Mouse (Mus musculus): ENCODE results near the gene Aspn. TPM values are rescaled to one million over a fixed set of nuclear protein-coding genes. Genes with fewer than 3 reads are reported as not detected.

Gene Aspn
- polyA plus RNA-seq, 1 experiment from 2014 or later: 0.18 TPM

DNA sequence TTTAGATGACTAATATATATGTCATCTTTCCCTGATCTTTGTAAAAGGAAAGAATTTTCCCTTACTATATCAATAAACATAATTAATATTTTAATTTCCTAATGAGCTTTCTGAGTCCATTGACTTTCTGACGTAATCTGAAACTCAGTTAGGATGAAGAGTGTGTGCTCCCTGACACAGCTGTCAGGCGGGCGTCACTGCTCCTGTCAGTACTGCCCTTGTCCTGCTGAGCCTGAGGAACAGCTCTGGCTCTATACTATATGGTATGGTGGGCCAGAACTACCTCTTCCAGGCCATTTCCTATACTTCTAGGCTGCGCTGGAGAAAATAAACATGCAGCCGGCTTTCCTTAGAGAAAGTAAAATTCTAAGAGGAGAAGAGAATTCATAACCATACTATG lies 10.3 kb downstream of the Aspn start:
- H3K9ac ChIP-seq: no peak overlapping the region
- no peak for ATAC-seq
- no peaks in the 10 kb centered on the region for H3K36me3 ChIP-seq (ENCODE audit: poor library complexity, severe bottlenecking)
- no peaks in the 10 kb centered on the region for H3K9me3 ChIP-seq (replicated peaks)
- no peak overlapping the region for H3K27ac ChIP-seq
- no peak overlapping the region for H3K4me2 ChIP-seq
- no peaks in the 10 kb centered on the region for H3K27me3 ChIP-seq
- WGBS: 83% methylated on average over 5 of the region's 5 CpGs
- H3K4me3 ChIP-seq: no peak overlapping the region
- no peaks in the 10 kb centered on the region for H3K4me1 ChIP-seq

DNA sequence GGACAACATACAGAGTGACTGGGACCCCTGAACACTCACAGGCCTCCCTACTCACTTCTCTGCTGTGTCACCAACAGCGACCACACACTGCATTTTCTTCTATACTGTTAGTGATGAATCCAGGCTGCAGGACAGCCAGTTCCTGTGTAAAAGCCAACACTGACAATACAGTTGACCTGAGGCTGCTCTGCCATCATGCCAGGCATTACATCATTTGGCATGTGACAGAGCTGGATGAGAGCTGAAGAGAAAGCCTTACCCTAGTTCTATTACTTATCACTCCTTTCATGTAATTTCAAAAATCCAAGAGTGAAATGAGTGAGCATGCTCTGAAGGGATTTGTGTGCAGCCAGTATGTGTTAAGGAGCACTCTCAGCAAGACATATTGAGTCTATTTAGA lies 12.0 kb downstream of the Aspn start:
- ATAC-seq: no peak
- 84% methylated on average over 1 of the region's 1 CpGs for WGBS
- Histone ChIP-seq H3K9ac (no peak overlapping the region), H3K9me3 (replicated peaks) (no peaks in the 10 kb centered on the region), H3K36me3 (ENCODE audit: poor library complexity, severe bottlenecking) (no peaks in the 10 kb centered on the region), H3K4me2 (no peak overlapping the region), H3K27ac (no peak overlapping the region), H3K4me1 (no peaks in the 10 kb centered on the region), H3K4me3 (no peak overlapping the region), H3K27me3 (no peaks in the 10 kb centered on the region)

DNA sequence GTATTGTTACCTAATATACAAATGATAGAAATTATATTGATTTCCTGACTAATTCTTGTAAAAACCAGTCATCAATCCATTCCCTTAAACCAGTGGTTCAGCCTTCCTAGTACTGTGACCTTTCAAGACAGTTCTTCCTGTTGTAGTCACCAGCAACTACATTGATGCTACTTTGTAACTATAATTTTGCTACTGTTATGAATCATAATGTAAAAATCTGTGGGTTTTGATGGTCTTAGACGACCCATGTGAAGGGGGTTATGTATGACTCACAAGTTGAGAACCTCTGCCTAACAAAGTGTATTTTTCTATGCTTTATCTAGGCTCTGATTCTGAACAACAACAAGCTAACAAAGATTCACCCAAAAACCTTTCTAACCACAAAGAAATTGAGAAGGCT lies 12.7 kb downstream of the Aspn start:
- 73% methylated on average over 1 of the region's 1 CpGs for WGBS

DNA sequence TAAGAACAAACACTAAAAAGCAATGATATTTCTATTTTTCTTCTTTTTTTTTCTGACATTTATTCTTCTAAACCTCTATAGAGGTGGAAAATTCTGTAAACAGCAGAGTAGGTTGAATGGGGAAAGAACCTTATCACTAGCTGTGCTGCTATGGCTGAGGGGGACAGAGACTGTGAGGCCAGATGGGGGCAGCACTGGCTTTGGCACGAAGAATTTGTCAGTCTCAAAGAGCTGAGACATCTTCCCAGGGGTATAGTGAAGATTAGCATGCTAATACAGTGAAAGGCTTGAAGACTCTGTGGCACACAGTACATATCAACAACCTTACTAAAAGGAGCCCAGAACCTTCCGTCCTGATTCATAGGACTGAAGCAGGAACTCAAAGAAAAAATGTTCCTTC lies 14.9 kb downstream of the Aspn start:
- H3K36me3 ChIP-seq (ENCODE audit: poor library complexity, severe bottlenecking): no peaks in the 10 kb centered on the region
- no peak overlapping the region for H3K4me3 ChIP-seq
- H3K27me3 ChIP-seq: no peaks in the 10 kb centered on the region
- H3K9me3 ChIP-seq (replicated peaks): no peaks in the 10 kb centered on the region
- no peaks in the 10 kb centered on the region for H3K4me1 ChIP-seq
- 35% methylated on average over 2 of the region's 2 CpGs for WGBS
- no peak overlapping the region for H3K27ac ChIP-seq
- no peak overlapping the region for H3K9ac ChIP-seq
- no peak overlapping the region for H3K4me2 ChIP-seq
- ATAC-seq: no peak

More for the DNA sequence above, 12.7 kb downstream of the Aspn start:
- ATAC-seq: no peak
- Histone ChIP-seq H3K9ac (no peak overlapping the region), H3K9me3 (replicated peaks) (no peaks in the 10 kb centered on the region), H3K4me1 (no peaks in the 10 kb centered on the region), H3K4me2 (no peak overlapping the region), H3K27me3 (no peaks in the 10 kb centered on the region), H3K4me3 (no peak overlapping the region), H3K36me3 (ENCODE audit: poor library complexity, severe bottlenecking) (no peaks in the 10 kb centered on the region), H3K27ac (no peak overlapping the region)

DNA sequence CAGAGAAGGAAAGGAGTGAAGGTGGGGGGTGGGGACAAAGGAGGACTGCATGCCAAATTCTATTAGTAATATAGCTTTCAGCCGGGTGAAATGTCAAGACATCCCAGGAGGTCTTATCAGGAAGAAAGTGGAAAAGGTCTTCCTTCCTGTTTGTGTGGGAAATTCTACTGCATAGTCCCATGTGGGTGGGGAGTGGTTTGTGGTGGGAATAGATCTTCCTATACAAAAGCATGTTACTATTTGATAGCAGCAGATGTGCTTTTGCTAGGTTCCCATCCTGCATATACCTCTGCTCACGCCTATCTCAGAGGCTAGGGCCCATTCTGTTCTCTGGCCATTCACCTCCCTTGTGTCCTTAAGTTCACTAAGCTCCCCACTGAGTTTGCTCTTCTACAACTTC lies 16.6 kb downstream of the Aspn start:
- no peaks in the 10 kb centered on the region for H3K9me3 ChIP-seq (replicated peaks)
- no peaks in the 10 kb centered on the region for H3K27me3 ChIP-seq
- WGBS: 64% methylated on average over 2 of the region's 2 CpGs
- no peak overlapping the region for H3K9ac ChIP-seq
- H3K27ac ChIP-seq: no peak overlapping the region
- H3K4me2 ChIP-seq: no peak overlapping the region
- no peaks in the 10 kb centered on the region for H3K4me1 ChIP-seq
- no peak for ATAC-seq
- H3K36me3 ChIP-seq (ENCODE audit: poor library complexity, severe bottlenecking): no peaks in the 10 kb centered on the region
- no peak overlapping the region for H3K4me3 ChIP-seq

DNA sequence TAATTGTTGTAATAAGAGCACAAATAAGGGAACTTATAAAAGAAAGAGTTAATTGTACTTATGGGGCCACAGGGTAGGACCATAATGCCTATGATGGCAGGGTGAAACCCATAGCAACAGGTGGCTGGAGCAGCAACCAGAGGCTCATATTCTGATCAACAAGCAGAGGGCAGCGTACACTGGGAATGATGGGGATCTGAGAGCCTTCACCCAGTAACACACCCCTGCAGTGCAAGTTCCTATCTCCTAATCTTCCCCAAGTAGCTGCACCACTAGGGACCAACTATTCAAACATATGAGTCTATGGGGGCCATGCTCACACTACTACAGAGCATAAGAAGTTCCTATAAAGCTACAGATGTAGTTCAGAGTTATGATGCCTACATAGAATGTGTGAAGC lies 20.1 kb downstream of the Aspn start:
- H3K9ac ChIP-seq: no peak overlapping the region
- no peak for ATAC-seq
- H3K27me3 ChIP-seq: no peaks in the 10 kb centered on the region
- H3K4me3 ChIP-seq: no peak overlapping the region
- H3K36me3 ChIP-seq (ENCODE audit: poor library complexity, severe bottlenecking): no peaks in the 10 kb centered on the region
- H3K4me1 ChIP-seq: no peaks in the 10 kb centered on the region
- 80% methylated on average over 1 of the region's 1 CpGs for WGBS
- H3K27ac ChIP-seq: no peak overlapping the region
- H3K9me3 ChIP-seq (replicated peaks): no peaks in the 10 kb centered on the region
- no peak overlapping the region for H3K4me2 ChIP-seq

DNA sequence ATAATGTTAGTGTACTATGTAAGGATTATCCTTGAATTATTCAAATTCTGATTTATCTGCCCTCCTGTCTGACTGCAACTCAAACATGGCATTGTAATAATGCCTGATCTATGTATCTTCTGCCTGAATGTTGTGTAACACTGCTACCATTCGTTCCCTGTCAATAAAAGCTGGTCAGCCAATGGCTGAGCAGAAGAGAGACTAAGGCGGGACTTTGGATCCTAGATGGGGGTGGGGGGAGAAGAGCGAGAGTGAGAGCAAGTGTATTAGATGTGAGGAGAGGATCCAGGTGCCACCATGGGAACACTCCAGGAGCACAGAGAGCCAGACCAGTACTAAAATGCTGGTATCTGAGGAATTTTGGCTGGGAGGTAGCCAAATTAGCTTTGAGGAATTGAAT lies 26.1 kb downstream of the Aspn start:
- H3K27ac ChIP-seq: no peak overlapping the region
- no peaks in the 10 kb centered on the region for H3K36me3 ChIP-seq (ENCODE audit: poor library complexity, severe bottlenecking)
- H3K4me1 ChIP-seq: no peaks in the 10 kb centered on the region
- no peak for ATAC-seq
- H3K9ac ChIP-seq: no peak overlapping the region
- H3K4me2 ChIP-seq: no peak overlapping the region
- H3K4me3 ChIP-seq: no peak overlapping the region
- H3K27me3 ChIP-seq: no peaks in the 10 kb centered on the region
- WGBS: 72% methylated on average over 3 of the region's 3 CpGs
- H3K9me3 ChIP-seq (replicated peaks): no peaks in the 10 kb centered on the region

DNA sequence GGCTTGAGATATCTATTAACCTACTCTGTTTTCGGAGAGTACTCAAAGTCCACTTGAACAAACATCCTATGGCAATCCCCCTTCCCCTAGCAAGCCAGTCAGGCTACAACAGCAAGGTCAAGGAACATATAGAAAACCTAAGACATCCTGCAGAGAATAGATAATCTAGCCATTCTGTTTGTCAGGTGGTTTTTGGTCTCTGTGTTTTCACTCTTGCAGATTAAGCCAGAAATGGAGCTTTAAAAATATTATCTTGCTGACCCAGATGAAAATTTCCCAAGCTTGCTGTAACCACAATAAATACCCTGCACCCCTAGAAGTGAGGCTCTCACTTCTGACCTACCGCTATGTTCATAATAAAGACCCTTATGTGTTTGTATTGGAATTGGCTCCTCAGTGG lies 27.2 kb downstream of the Aspn start:
- Histone ChIP-seq H3K36me3 (ENCODE audit: poor library complexity, severe bottlenecking) (no peaks in the 10 kb centered on the region), H3K27ac (no peak overlapping the region), H3K4me3 (no peak overlapping the region), H3K9me3 (replicated peaks) (no peaks in the 10 kb centered on the region), H3K4me2 (no peak overlapping the region), H3K9ac (no peak overlapping the region), H3K27me3 (no peaks in the 10 kb centered on the region), H3K4me1 (no peaks in the 10 kb centered on the region)
- no peak for ATAC-seq
- WGBS: 90% methylated on average over 2 of the region's 2 CpGs

DNA sequence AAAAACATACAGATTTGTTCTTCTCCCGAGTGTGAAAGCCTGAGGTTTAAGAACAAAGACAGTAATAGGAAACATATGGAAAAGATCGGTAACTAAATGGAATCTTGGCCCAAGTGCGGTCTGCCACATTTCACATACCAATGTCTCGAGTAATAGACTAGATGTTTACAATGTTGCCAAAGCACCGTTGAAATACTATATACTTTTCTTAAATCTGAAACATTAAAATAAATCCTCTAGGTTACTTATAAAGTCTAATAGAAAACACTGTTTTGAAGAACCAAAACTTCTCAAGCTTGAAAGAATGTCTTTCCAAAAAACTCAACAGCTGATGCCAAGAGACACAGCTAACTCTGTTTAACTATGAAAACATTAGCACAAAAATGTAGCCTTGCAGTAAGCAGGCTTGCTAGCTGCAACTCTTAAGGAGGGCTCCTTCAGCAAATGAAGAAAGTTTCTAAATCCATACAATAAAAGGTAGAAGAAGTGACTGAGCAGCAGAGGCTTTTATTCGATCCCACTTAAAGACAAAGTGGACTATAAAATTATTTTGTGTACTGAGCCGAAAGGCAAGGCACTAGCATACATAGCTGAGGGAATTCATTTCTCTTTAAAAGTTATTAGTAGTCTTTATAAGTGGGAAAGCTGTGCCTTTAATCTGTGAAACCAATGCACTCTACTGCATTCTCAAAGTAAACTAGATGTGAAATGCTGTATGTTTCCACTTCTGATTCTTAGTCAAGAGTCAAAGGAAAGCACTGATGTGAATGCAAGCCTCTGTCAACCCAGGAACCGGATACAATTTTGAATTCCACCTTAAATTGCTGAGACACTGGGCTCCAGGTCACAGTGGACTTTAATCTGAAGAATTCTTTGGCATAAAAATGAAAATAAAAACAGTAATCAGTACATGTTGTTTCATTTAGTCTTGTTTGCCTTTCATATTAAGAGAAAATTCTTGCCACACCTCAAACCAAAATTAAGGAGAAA lies 37.6 kb downstream of the Aspn start, which contains the start of gene Omd:
Omd (plus strand) TSS at position 922 of the 990 bp plus-strand sequence.
- no peaks in the 10 kb centered on the region for H3K9me3 ChIP-seq (replicated peaks)
- H3K27ac ChIP-seq: no peak within 1 kb of the TSS
- no peaks in the 10 kb centered on the region for H3K4me1 ChIP-seq
- H3K36me3 ChIP-seq (ENCODE audit: poor library complexity, severe bottlenecking): no peaks in the 10 kb centered on the region
- H3K4me2 ChIP-seq: no peak within 1 kb of the TSS
- no peak within 1 kb of the TSS for H3K4me3 ChIP-seq
- no peak for ATAC-seq
- WGBS: 83% methylated on average over 8 of the region's 8 CpGs
- H3K9ac ChIP-seq: no peak within 1 kb of the TSS
- no peaks in the 10 kb centered on the region for H3K27me3 ChIP-seq

DNA sequence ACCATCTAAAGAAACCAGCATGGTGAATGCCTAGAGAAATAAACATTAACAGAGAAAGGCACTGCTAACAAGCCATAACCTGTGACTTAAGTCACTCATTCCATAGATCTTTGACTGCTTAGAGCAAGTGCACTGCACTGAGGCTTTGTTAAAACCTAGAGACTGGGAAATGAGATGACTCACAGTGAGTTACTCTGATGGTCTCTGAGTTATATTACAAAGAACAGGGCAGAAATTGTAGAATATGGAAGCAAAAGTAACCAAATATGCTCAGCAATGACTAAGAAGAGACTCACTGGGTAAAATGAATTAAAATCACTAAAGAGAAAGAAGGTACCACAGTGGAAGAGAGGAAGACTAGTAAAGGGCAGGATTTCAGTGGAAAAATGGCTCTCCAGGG lies 39.6 kb downstream of the Aspn start:
- Histone ChIP-seq H3K9me3 (replicated peaks) (no peaks in the 10 kb centered on the region), H3K4me3 (no peak overlapping the region), H3K4me2 (no peak overlapping the region), H3K27me3 (no peaks in the 10 kb centered on the region), H3K9ac (no peak overlapping the region), H3K4me1 (no peaks in the 10 kb centered on the region), H3K36me3 (ENCODE audit: poor library complexity, severe bottlenecking) (no peaks in the 10 kb centered on the region), H3K27ac (no peak overlapping the region)
- ATAC-seq: no peak

DNA sequence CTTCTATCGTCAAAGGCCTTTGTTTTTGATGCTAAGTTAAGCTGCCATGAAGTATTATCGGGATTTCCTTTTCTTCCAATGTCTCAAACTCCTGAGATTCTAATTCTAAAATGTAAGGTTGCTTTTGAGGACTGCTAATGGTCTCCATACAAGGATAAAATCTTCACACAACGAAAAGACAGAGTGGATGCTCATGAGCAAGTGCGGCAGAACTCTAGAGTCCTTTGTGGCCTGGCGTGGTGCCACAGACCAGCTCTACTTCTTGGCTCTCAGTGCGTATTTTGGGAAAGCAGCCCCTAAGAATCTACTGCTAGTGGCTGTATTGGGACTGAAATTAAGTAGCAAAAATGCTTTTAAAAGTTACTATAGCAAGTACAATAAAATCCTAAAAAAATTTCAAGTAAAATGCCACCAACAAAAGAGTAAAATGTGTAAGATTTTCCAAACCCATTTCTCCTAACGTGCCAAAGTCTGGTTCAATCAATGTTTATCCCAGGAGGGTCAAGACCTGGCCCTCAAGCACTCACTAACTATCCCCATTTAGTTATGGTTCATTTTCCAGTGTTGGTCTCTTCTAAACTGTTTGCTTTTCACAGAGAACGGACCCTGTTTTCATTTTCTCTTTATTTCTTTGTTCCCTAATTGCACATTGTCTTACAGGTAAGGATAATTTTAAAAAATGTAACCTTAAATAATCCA lies 40.2 kb downstream of the Aspn start:
- Histone ChIP-seq H3K9ac (no peak overlapping the region), H3K9me3 (replicated peaks) (no peaks in the 10 kb centered on the region), H3K27me3 (no peaks in the 10 kb centered on the region), H3K36me3 (ENCODE audit: poor library complexity, severe bottlenecking) (no peaks in the 10 kb centered on the region), H3K4me2 (no peak overlapping the region), H3K4me3 (no peak overlapping the region), H3K4me1 (no peaks in the 10 kb centered on the region), H3K27ac (no peak overlapping the region)
- no peak for ATAC-seq
- WGBS: 84% methylated on average over 8 of the region's 8 CpGs

DNA sequence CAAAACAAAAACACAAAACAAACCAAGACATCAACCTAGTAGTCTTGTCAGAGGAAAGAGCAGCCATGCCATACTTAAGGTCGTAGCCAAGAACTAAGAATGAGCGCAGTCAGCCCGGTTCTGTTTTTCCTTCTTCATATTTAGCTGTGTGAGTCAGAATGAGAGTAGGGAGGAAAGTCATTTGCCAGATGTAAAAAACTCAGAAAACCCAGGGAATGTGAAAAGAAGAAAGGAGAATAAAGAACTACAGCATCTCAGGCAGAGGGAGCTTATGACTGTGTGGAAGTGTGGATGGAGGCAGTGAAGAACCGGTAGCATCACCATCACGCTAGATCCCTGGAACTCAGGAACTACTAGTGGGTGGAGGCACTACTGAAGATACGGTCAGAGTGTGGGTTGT lies 41.8 kb downstream of the Aspn start:
- ATAC-seq: no peak
- WGBS: 96% methylated on average over 6 of the region's 6 CpGs

More for the DNA sequence above, 41.8 kb downstream of the Aspn start:
- no peaks in the 10 kb centered on the region for H3K4me1 ChIP-seq
- no peaks in the 10 kb centered on the region for H3K27me3 ChIP-seq
- no peak overlapping the region for H3K9ac ChIP-seq
- H3K9me3 ChIP-seq (replicated peaks): no peaks in the 10 kb centered on the region
- no peak overlapping the region for H3K27ac ChIP-seq
- no peak overlapping the region for H3K4me2 ChIP-seq
- no peaks in the 10 kb centered on the region for H3K36me3 ChIP-seq (ENCODE audit: poor library complexity, severe bottlenecking)
- no peak overlapping the region for H3K4me3 ChIP-seq

All from forebrain, embryonic 13.5 days (tissue).